Mouse (Mus musculus) ES-Bruce4 (cell line): ENCODE measurements around the gene Cga.

Source experiments
- CTCF ChIP-seq: IDR thresholded peaks from one replicate; pipeline ENCODE4 v1.8.1; 2011; ENCODE audit warnings: low read depth, low read length
- POLR2A ChIP-seq: IDR thresholded peaks from one replicate; pipeline ENCODE4 v1.8.1; 2011; ENCODE audit warnings: low read length; ENCODE audit not compliant: insufficient read depth

DNA sequence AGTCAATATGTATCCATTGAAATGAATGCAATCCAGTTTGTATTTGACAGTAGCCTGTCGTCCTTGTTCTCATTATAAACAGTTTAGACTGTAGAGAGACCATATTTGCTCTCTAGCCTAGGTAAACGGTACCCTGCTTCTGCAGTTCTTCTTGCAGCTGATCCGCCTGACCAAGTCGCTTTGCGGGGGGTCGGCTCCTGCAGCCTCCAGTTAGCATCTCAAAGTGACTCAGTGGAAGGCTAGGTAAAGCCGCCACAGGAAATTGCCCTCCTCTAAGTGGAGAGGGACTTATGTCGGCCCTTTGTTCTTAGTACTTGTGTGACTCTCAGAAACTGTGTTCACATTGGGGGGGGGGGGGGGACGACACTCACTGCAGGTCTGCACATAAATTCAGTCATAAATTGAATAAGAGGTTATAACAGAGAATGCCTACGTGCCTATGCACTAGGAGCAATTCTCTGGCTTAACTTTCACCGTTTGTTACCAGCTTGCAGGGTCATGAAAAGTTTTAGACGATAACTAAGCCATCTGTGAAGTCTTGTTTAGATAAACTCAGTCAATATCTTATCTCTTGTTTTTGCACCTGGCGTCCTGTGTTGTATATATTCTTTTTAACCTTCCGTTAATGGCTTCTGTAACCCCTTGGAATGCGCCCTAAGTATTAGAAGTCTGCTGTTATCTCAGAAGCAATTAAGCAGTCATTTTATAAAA is 4.3 kb upstream of the Cga start:
- no peak for TF ChIP-seq CTCF
- TF ChIP-seq POLR2A = no peak
